Mouse (Mus musculus): ENCODE data around the gene Noct.

DNA sequence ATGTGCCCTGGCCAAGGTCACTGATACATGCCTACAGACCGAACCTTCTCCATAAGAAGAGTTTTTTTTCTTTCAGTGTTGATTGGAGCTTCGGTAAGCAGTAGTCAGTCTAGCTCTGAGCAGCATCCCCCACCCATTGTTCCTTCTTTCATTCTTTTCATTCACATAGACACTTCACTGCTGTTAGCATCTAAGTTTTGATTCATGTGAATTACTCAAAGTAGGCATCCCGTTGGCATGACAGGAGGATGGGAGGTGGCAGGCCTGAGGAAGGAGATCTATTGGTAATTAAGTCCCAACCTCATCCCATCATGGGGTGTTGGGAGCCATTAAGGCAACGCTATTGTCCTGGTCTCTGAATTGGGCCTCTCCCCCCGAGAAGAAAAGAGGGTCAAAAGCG lies 8.6 kb upstream of the Noct start:
- TF ChIP-seq CTCF (IDR thresholded peaks at IDR 0.05; ENCODE audit: insufficient read depth, low read depth, low read length) (no peak), POLR2A (IDR thresholded peaks at IDR 0.05; ENCODE audit: insufficient read depth, low read depth, low read length) (no peak)
